Mouse (Mus musculus): ENCODE measurements around the gene Klk1b5. TPM values are rescaled to one million over a fixed set of nuclear protein-coding genes. Genes with fewer than 3 reads are reported as not detected.

The Klk1b5 gene
- polyA plus RNA-seq, 1 experiment from 2014 or later, result not detected

GRCm38 (mm10) chr7:44253023-44253616 is 37.4 kb downstream of the Klk1b5 start:
- no peak for ATAC-seq (ENCODE audit: insufficient number of reproducible peaks, low FRiP score)
- H3K4me3 ChIP-seq, result no peak overlapping the region

GRCm38 (mm10) chr7:44254930-44255329 is 39.2 kb downstream of the Klk1b5 start:
- Histone ChIP-seq H3K4me2 (no peak overlapping the region), H3K4me1 (replicated peaks) (peaks cover 19% of the 10 kb centered on the region), H3K27me3 (replicated peaks) (no peaks in the 10 kb centered on the region), H3K36me3 (peaks cover 40% of the 10 kb centered on the region), H3K9ac (no peak overlapping the region), H3K27ac (ENCODE audit: poor library complexity, severe bottlenecking) (0 out of 2 replicates have a peak overlapping the region, but pooled peaks have one; percentile 0), H3K9me3 (replicated peaks) (no peaks in the 10 kb centered on the region), H3K4me3 (no peak overlapping the region)
- 66% methylated on average over 6 of the region's 6 CpGs for WGBS
- ATAC-seq (ENCODE audit: insufficient number of reproducible peaks, low FRiP score), result no peak

More at GRCm38 (mm10) chr7:44253023-44253616, 37.4 kb downstream of the Klk1b5 start:
- WGBS, result 66% methylated on average over 15 of the region's 15 CpGs
- H3K27ac ChIP-seq (ENCODE audit: poor library complexity, severe bottlenecking), result no peak overlapping the region
- peaks cover 31% of the 10 kb centered on the region for H3K4me1 ChIP-seq (replicated peaks)
- H3K9me3 ChIP-seq (replicated peaks), result no peaks in the 10 kb centered on the region
- peak overlapping the region; percentile 41; the same call in 1 of the 2 replicates for H3K9ac ChIP-seq
- peaks cover 58% of the 10 kb centered on the region for H3K36me3 ChIP-seq
- no peak overlapping the region for H3K4me2 ChIP-seq
- H3K27me3 ChIP-seq (replicated peaks), result no peaks in the 10 kb centered on the region

DNA sequence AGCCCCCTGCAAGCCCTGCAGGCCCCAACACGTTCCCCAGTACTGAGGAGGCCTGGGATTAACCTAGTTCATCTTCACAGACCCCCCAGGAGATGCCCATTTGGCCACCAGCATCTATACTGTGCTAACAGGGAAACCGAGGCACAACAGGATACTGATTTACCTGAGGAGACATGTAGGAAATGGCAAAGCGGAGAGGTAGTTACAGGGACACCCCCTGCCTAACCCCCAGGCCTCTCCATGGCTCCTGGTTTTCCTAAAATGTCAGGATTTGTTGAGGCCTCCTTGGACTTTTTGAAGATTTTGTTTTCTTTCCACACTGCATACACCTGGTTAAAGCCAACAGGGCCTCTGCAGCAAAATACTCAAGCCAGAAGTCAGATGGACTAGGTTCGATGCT is 41.5 kb downstream of the Klk1b5 start, which contains the start of gene Acp4:
Gene Acp4 (minus strand): TSS at position 101 of the 400 bp plus-strand sequence.
- H3K9ac ChIP-seq, result no peak within 1 kb of the TSS
- ATAC-seq (ENCODE audit: insufficient number of reproducible peaks, low FRiP score), result no peak
- H3K36me3 ChIP-seq, result peaks cover 21% of the 10 kb centered on the region
- H3K4me1 ChIP-seq (replicated peaks), result peaks cover 16% of the 10 kb centered on the region
- H3K27ac ChIP-seq (ENCODE audit: poor library complexity, severe bottlenecking), result no peak within 1 kb of the TSS
- H3K4me2 ChIP-seq, result no peak within 1 kb of the TSS
- peaks cover 20% of the 10 kb centered on the region; the same call in 1 of the 2 replicates for H3K27me3 ChIP-seq (replicated peaks)
- H3K9me3 ChIP-seq (replicated peaks), result no peaks in the 10 kb centered on the region
- 64% methylated on average over 4 of the region's 4 CpGs for WGBS
- no peak within 1 kb of the TSS for H3K4me3 ChIP-seq

DNA sequence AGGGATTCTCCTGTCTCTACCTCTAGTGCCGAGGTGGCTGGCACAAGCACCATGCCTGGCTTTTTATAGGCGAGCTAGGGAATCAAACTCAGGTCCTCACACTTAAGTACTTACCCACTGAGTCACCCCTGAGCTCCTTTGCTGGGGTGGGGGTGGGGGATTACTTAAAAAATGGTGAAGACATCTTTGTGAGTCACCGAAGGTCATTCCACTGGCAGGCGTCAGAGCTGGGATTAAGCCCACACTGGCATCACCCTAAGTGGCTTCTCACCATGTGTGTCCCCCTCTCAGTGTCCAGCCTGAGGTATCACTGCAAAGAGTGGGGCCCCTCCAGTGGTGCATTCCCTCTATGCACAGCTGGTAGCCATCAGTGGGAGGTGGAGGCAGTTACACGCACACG is 44.7 kb downstream of the Klk1b5 start:
- no peak overlapping the region for H3K27ac ChIP-seq (ENCODE audit: poor library complexity, severe bottlenecking)
- no peak for ATAC-seq (ENCODE audit: insufficient number of reproducible peaks, low FRiP score)

DNA sequence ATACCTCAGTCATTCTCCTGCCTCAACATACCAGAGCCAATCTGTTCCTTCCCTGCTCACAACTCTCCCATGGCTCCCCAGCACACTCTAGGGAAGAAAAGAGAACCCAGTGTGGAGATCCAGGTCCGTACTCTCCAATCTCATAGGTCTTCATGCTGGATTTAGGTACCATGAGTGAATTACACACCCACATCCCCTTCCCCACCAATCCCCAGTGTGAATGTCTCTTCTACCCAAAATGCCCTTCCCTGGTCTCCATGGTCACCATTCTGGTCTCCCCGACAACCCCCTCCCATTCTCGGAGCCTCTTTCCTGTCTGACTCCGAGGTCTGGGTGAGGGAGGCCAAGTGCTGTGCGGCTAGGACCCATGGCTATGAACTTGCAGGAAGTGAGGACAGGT is 45.4 kb downstream of the Klk1b5 start, which contains the start of gene Gm15517:
Gene Gm15517 (plus strand): TSS at position 301 of the 400 bp plus-strand sequence.
- H3K4me2 ChIP-seq, result no peak within 1 kb of the TSS
- no peak for ATAC-seq (ENCODE audit: insufficient number of reproducible peaks, low FRiP score)
- 0 out of 2 replicates have a peak, but pooled peaks cover 3% of the 10 kb centered on the region for H3K4me1 ChIP-seq (replicated peaks)
- peaks cover 50% of the 10 kb centered on the region for H3K27me3 ChIP-seq (replicated peaks)
- 58% methylated on average over 5 of the region's 5 CpGs for WGBS
- H3K9me3 ChIP-seq (replicated peaks), result no peaks in the 10 kb centered on the region
- H3K36me3 ChIP-seq, result no peaks in the 10 kb centered on the region
- H3K4me3 ChIP-seq, result no peak within 1 kb of the TSS
- no peak within 1 kb of the TSS for H3K27ac ChIP-seq (ENCODE audit: poor library complexity, severe bottlenecking)
- H3K9ac ChIP-seq, result no peak within 1 kb of the TSS

More for the DNA sequence above, 44.7 kb downstream of the Klk1b5 start:
- Histone ChIP-seq H3K4me2 (no peak overlapping the region), H3K9me3 (replicated peaks) (no peaks in the 10 kb centered on the region), H3K36me3 (no peaks in the 10 kb centered on the region), H3K27me3 (replicated peaks) (peaks cover 44% of the 10 kb centered on the region), H3K4me3 (no peak overlapping the region), H3K9ac (no peak overlapping the region), H3K4me1 (replicated peaks) (0 out of 2 replicates have a peak, but pooled peaks cover 3% of the 10 kb centered on the region)
- 63% methylated on average over 6 of the region's 6 CpGs for WGBS

- Histone ChIP-seq H3K9me3 (replicated peaks) (no peaks in the 10 kb centered on the region), H3K4me2 (peak overlapping the region; percentile 47), H3K27me3 (replicated peaks) (peaks cover 62% of the 10 kb centered on the region), H3K4me1 (replicated peaks) (0 out of 2 replicates have a peak, but pooled peaks cover 3% of the 10 kb centered on the region), H3K27ac (ENCODE audit: poor library complexity, severe bottlenecking) (no peak overlapping the region), H3K36me3 (no peaks in the 10 kb centered on the region), H3K9ac (no peak overlapping the region), H3K4me3 (no peak overlapping the region)
- WGBS, result 4% methylated on average over 34 of the region's 34 CpGs
- 0 out of 2 replicates have a peak, but pooled peaks have one; percentile 4 for ATAC-seq (ENCODE audit: insufficient number of reproducible peaks, low FRiP score)
These were observed 47.3 kb downstream of the Klk1b5 start for GRCm38 (mm10) chr7:44262791-44263643.

DNA sequence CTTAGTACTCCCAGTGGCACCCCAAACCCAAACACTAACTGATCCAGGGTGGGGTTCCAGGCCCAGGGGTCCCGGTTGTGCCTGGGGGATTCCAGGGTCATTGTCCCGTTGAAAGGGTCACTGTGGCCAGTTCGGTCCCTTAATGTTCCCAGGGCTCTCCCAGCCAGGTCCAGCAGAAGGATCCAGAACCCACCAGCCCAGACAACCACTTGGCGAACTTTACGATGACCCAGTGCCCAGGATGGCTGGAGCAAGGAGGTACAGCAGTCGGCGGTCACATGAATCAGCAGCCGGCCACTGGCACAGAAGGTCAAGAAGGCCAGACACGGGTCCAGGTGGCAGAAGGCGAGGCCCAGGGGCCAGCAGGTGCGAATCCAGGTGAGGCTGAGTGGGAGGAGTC is 52.4 kb downstream of the Klk1b5 start:
- no peak overlapping the region for H3K4me3 ChIP-seq
- H3K4me1 ChIP-seq (replicated peaks), result 0 out of 2 replicates have a peak, but pooled peaks cover under 1% of the 10 kb centered on the region
- no peaks in the 10 kb centered on the region for H3K9me3 ChIP-seq (replicated peaks)
- H3K27me3 ChIP-seq (replicated peaks), result peaks cover 72% of the 10 kb centered on the region
- no peak for ATAC-seq (ENCODE audit: insufficient number of reproducible peaks, low FRiP score)
- H3K27ac ChIP-seq (ENCODE audit: poor library complexity, severe bottlenecking), result no peak overlapping the region
- no peak overlapping the region for H3K9ac ChIP-seq
- H3K4me2 ChIP-seq, result no peak overlapping the region
- 78% methylated on average over 11 of the region's 11 CpGs for WGBS
- no peaks in the 10 kb centered on the region for H3K36me3 ChIP-seq

DNA sequence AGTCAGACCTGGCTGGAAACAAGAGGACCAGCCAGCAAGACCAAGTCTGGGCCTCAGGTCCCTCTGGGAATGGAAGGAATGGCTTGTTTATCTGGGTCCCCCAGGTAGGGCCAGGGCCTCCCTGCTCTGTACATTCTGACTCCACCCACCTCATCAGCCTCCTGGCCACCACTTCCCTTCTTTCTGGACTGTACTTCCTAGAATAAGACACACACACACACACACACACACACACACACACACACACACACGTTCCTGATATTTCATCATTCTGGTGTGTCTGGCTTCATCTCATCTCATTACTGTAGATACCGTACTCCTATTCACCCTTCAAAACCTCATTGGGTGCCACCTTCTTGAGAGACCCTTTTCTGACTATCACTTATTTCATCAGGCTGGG is 53.7 kb downstream of the Klk1b5 start:
- H3K9me3 ChIP-seq (replicated peaks), result no peaks in the 10 kb centered on the region
- H3K36me3 ChIP-seq, result no peaks in the 10 kb centered on the region
- ATAC-seq (ENCODE audit: insufficient number of reproducible peaks, low FRiP score), result no peak
- H3K27ac ChIP-seq (ENCODE audit: poor library complexity, severe bottlenecking), result no peak overlapping the region
- no peak overlapping the region for H3K9ac ChIP-seq
- WGBS, result 72% methylated on average over 2 of the region's 2 CpGs
- no peak overlapping the region for H3K4me3 ChIP-seq
- H3K27me3 ChIP-seq (replicated peaks), result peaks cover 72% of the 10 kb centered on the region
- H3K4me2 ChIP-seq, result no peak overlapping the region
- H3K4me1 ChIP-seq (replicated peaks), result no peaks in the 10 kb centered on the region

Other genes with a start within 250 kb of the Klk1b5 start
- not detected in 2 replicates for gene Klk1b1, start 249.2 kb upstream of the Klk1b5 start, polyA plus RNA-seq (2016; fragmentation: Nextera tagmentation; extraction: Ambion mirVana)
- not detected in 2 replicates for gene Klk1b9, start 239.9 kb upstream of the Klk1b5 start, polyA plus RNA-seq (2016; fragmentation: Nextera tagmentation; extraction: Ambion mirVana)
- gene Klk1b11, start 220.1 kb upstream of the Klk1b5 start, polyA plus RNA-seq (2016; fragmentation: Nextera tagmentation; extraction: Ambion mirVana), result not detected in 2 replicates
- not detected in 2 replicates for gene Klk1b26, start 203.8 kb upstream of the Klk1b5 start, polyA plus RNA-seq (2016; fragmentation: Nextera tagmentation; extraction: Ambion mirVana)
- gene Klk1b27, start 163.7 kb upstream of the Klk1b5 start, polyA plus RNA-seq (2016; fragmentation: Nextera tagmentation; extraction: Ambion mirVana), result not detected in 2 replicates
- not detected in 2 replicates for gene Klk1b21, start 113.6 kb upstream of the Klk1b5 start, polyA plus RNA-seq (2016; fragmentation: Nextera tagmentation; extraction: Ambion mirVana)
- gene Klk1b22, start 103.3 kb upstream of the Klk1b5 start, polyA plus RNA-seq (2016; fragmentation: Nextera tagmentation; extraction: Ambion mirVana), result not detected in 2 replicates
- not detected in 2 replicates for gene Klk1b16, start 79.2 kb upstream of the Klk1b5 start, polyA plus RNA-seq (2016; fragmentation: Nextera tagmentation; extraction: Ambion mirVana)
- gene Klk1b24, start 27.7 kb upstream of the Klk1b5 start, polyA plus RNA-seq (2016; fragmentation: Nextera tagmentation; extraction: Ambion mirVana), result not detected in 2 replicates
- gene Klk1b3, start 17.8 kb upstream of the Klk1b5 start, polyA plus RNA-seq (2016; fragmentation: Nextera tagmentation; extraction: Ambion mirVana), result not detected in 2 replicates
- not detected in 2 replicates for gene Klk1b4, start 8.5 kb upstream of the Klk1b5 start, polyA plus RNA-seq (2016; fragmentation: Nextera tagmentation; extraction: Ambion mirVana)
- gene Klk1, start 9.4 kb downstream of the Klk1b5 start, polyA plus RNA-seq (2016; fragmentation: Nextera tagmentation; extraction: Ambion mirVana), result not detected in 2 replicates
- not detected in 2 replicates for gene Gm36864, start 20.2 kb downstream of the Klk1b5 start, polyA plus RNA-seq (2016; fragmentation: Nextera tagmentation; extraction: Ambion mirVana)
- gene 1700028J19Rik, start 30.8 kb downstream of the Klk1b5 start, polyA plus RNA-seq (2016; fragmentation: Nextera tagmentation; extraction: Ambion mirVana), result 1.2 and 1.6 TPM in 2 replicates
- 99.8 and 109 TPM in 2 replicates for gene 2410002F23Rik, start 30.8 kb downstream of the Klk1b5 start, polyA plus RNA-seq (2016; fragmentation: Nextera tagmentation; extraction: Ambion mirVana)
- not detected in 2 replicates for gene Acp4, start 41.4 kb downstream of the Klk1b5 start, polyA plus RNA-seq (2016; fragmentation: Nextera tagmentation; extraction: Ambion mirVana)
- gene Gm15517, start 45.5 kb downstream of the Klk1b5 start, polyA plus RNA-seq (2016; fragmentation: Nextera tagmentation; extraction: Ambion mirVana), result not detected in 2 replicates
- gene Clec11a, start 91.0 kb downstream of the Klk1b5 start, polyA plus RNA-seq (2016; fragmentation: Nextera tagmentation; extraction: Ambion mirVana), result 0.68 and 0.79 TPM in 2 replicates
- 0.80 and 0.86 TPM in 2 replicates for gene Shank1, start 94.3 kb downstream of the Klk1b5 start, polyA plus RNA-seq (2016; fragmentation: Nextera tagmentation; extraction: Ambion mirVana)
- 0.55 and 0.63 TPM in 2 replicates for gene Syt3, start 168.2 kb downstream of the Klk1b5 start, polyA plus RNA-seq (2016; fragmentation: Nextera tagmentation; extraction: Ambion mirVana)
- gene 1700008O03Rik, start 169.9 kb downstream of the Klk1b5 start, polyA plus RNA-seq (2016; fragmentation: Nextera tagmentation; extraction: Ambion mirVana), result 0.40 and 0.94 TPM in 2 replicates
- 2.3 and 2.4 TPM in 2 replicates for gene Lrrc4b, start 213.1 kb downstream of the Klk1b5 start, polyA plus RNA-seq (2016; fragmentation: Nextera tagmentation; extraction: Ambion mirVana)
- 0.46 and 1.5 TPM in 2 replicates for gene Aspdh, start 249.4 kb downstream of the Klk1b5 start, polyA plus RNA-seq (2016; fragmentation: Nextera tagmentation; extraction: Ambion mirVana)

All from heart, embryonic 12.5 days (tissue).